Mouse (Mus musculus): ENCODE results near the gene Cntn3.
"Not testable (repeated sequence)": the region's sequence is repeated elsewhere in the genome, so short reads cannot be mapped to it uniquely, and the experiment has no call there.

The Cntn3 gene

GRCm38 (mm10) chr6:102573001-102573400 is at the start of gene Cntn3:
Gene Cntn3 (minus strand): TSS chr6:102573101.
- not testable (repeated sequence) for DNase-seq

GRCm38 (mm10) chr6:102600773-102601172 is 27.9 kb upstream of the Cntn3 start:
- no peak for DNase-seq

GRCm38 (mm10) chr6:102597756-102598155 is 24.9 kb upstream of the Cntn3 start:
- no peak for DNase-seq

GRCm38 (mm10) chr6:102590151-102590550 is 17.2 kb upstream of the Cntn3 start:
- DNase-seq, result no peak

- DNase-seq, result no peak
Observed at GRCm38 (mm10) chr6:102589311-102589710, 16.4 kb upstream of the Cntn3 start.

GRCm38 (mm10) chr6:102586056-102586455 is 13.2 kb upstream of the Cntn3 start:
- DNase-seq, result no peak

GRCm38 (mm10) chr6:102583578-102583977 is 10.7 kb upstream of the Cntn3 start:
- DNase-seq, result no peak

- peak; percentile 16 for DNase-seq
Observed at GRCm38 (mm10) chr6:102567496-102567895, 5.4 kb downstream of the Cntn3 start.

- no peak for DNase-seq
Observed at GRCm38 (mm10) chr6:102565228-102565627, 7.7 kb downstream of the Cntn3 start.

- DNase-seq, result peak; percentile 76
Observed at GRCm38 (mm10) chr6:102564011-102564731, 8.7 kb downstream of the Cntn3 start.

GRCm38 (mm10) chr6:102563431-102563830 is 9.5 kb downstream of the Cntn3 start:
- DNase-seq, result no peak

- no peak for DNase-seq
Observed at GRCm38 (mm10) chr6:102557521-102557920, 15.4 kb downstream of the Cntn3 start.

- no peak for DNase-seq
Observed at GRCm38 (mm10) chr6:102556497-102556896, 16.4 kb downstream of the Cntn3 start.

GRCm38 (mm10) chr6:102555814-102556437 is 17.0 kb downstream of the Cntn3 start:
- no peak for DNase-seq

GRCm38 (mm10) chr6:102555067-102555657 is 17.7 kb downstream of the Cntn3 start:
- no peak for DNase-seq

GRCm38 (mm10) chr6:102541633-102542412 is 31.1 kb downstream of the Cntn3 start:
- no peak for DNase-seq

- DNase-seq, result no peak
Observed at GRCm38 (mm10) chr6:102535599-102535998, 37.3 kb downstream of the Cntn3 start.

- no peak for DNase-seq
Observed at GRCm38 (mm10) chr6:102523037-102523436, 49.9 kb downstream of the Cntn3 start.

- no peak for DNase-seq
Observed at GRCm38 (mm10) chr6:102520977-102521376, 51.9 kb downstream of the Cntn3 start.

GRCm38 (mm10) chr6:102515231-102515630 is 57.7 kb downstream of the Cntn3 start:
- DNase-seq, result no peak

GRCm38 (mm10) chr6:102512085-102512484 is 60.8 kb downstream of the Cntn3 start:
- no peak for DNase-seq

- DNase-seq, result no peak
Observed at GRCm38 (mm10) chr6:102485509-102485908, 87.4 kb downstream of the Cntn3 start.
